Mouse (Mus musculus) MEL (cell line): ENCODE data around the gene Psmd3. TPM values are rescaled to one million over a fixed set of nuclear protein-coding genes. Genes with fewer than 3 reads are reported as not detected.

Experiments
- DNase-seq: peaks from one replicate; pipeline ENCODE4 v3.0.0; 2011; ENCODE audit warnings: low read depth, low spot score
- H3K27ac ChIP-seq: 2 replicates; pipeline ENCODE4 v1.5.1; 2012; ENCODE audit warnings: low read depth, mild to moderate bottlenecking, control low read depth, low read length, moderate library complexity; ENCODE audit not compliant: control insufficient read depth
- H3K27me3 ChIP-seq, 2 experiments: fragments of 150-350 bp in 1 of 2; sonication (generic) in 1 of 2; 2 replicates each; pipeline ENCODE4 v1.6.1; 2012; ENCODE audit warnings: low read length in 2 of 2, mild to moderate bottlenecking in 2 of 2, improper control_type of control experiment in 1 of 2, moderate library complexity in 1 of 2; ENCODE audit not compliant: insufficient read depth in 2 of 2, control insufficient read depth in 1 of 2
- H3K36me3 ChIP-seq, 2 experiments: 2 replicates each; pipeline ENCODE4 v1.6.1; 2012 to 2014; ENCODE audit warnings: low read length in 2 of 2, improper control_type of control experiment in 1 of 2, inconsistent platforms in 1 of 2, mild to moderate bottlenecking in 1 of 2; ENCODE audit not compliant: insufficient read depth in 2 of 2, control insufficient read depth in 1 of 2
- H3K4me1 ChIP-seq, 2 experiments: fragments of 150-350 bp in 1 of 2; sonication (generic) in 1 of 2; 2 replicates each; pipeline ENCODE4 v1.6.1; 2012; ENCODE audit warnings: low read length in 2 of 2, improper control_type of control experiment in 1 of 2, mild to moderate bottlenecking in 1 of 2; ENCODE audit not compliant: insufficient read depth in 2 of 2, control insufficient read depth in 1 of 2
- H3K4me3 ChIP-seq, 2 experiments: fragments of 150-350 bp in 1 of 2; sonication (generic) in 1 of 2; 2 replicates each; pipeline ENCODE4 v1.5.1; 2012; ENCODE audit warnings: low read depth in 2 of 2, low read length in 2 of 2, mild to moderate bottlenecking in 2 of 2, moderate library complexity in 2 of 2, control low read depth in 1 of 2, improper control_type of control experiment in 1 of 2; ENCODE audit not compliant: control insufficient read depth in 1 of 2, insufficient read depth in 1 of 2
- H3K79me2 ChIP-seq: 2 replicates; pipeline ENCODE4 v1.6.1; 2012; ENCODE audit warnings: mild to moderate bottlenecking, low read length, moderate library complexity; ENCODE audit not compliant: control insufficient read depth, poor library complexity, insufficient read depth
- H3K9ac ChIP-seq: 2 replicates; pipeline ENCODE4 v1.6.1; 2012; ENCODE audit warnings: low read depth, mild to moderate bottlenecking, control low read depth, low read length, moderate library complexity; ENCODE audit not compliant: control insufficient read depth, poor library complexity, severe bottlenecking
- H3K9me3 ChIP-seq: fragments of 150-350 bp; sonication (generic); replicated peaks from 2 replicates; pipeline ENCODE4 v1.6.1; 2012; ENCODE audit warnings: mild to moderate bottlenecking, low read length, improper control_type of control experiment, moderate library complexity; ENCODE audit not compliant: insufficient read depth
- BHLHE40 ChIP-seq: IDR thresholded peaks from 2 replicates; pipeline ENCODE4 v1.6.1; 2012; ENCODE audit warnings: low read depth, mild to moderate bottlenecking, inconsistent platforms, low read length, improper control_type of control experiment, borderline replicate concordance
- CHD2 ChIP-seq: IDR thresholded peaks from 2 replicates; pipeline ENCODE4 v1.6.1; 2011; ENCODE audit warnings: low read length, improper control_type of control experiment
- CTCF ChIP-seq, 3 experiments: IDR thresholded peaks in 2 of 3; conservative IDR thresholded peaks in 1 of 3; 2 replicates each; pipeline ENCODE4 v1.5.1; 2011 to 2012; ENCODE audit warnings: low read length in 3 of 3, low read depth in 2 of 3, mild to moderate bottlenecking in 2 of 3, improper control_type of control experiment in 1 of 3, inconsistent platforms in 1 of 3, mixed read lengths in 1 of 3, moderate library complexity in 1 of 3; ENCODE audit not compliant: control insufficient read depth in 1 of 3, insufficient read depth in 1 of 3, poor library complexity in 1 of 3, severe bottlenecking in 1 of 3
- E2F4 ChIP-seq: IDR thresholded peaks from 2 replicates; pipeline ENCODE4 v1.6.1; 2011; ENCODE audit warnings: low read depth, low read length, improper control_type of control experiment, borderline replicate concordance
- ELF1 ChIP-seq: IDR thresholded peaks from 2 replicates; pipeline ENCODE4 v1.6.1; 2014; ENCODE audit warnings: low read depth, mild to moderate bottlenecking, inconsistent platforms, low read length, improper control_type of control experiment, moderate library complexity
- EP300 ChIP-seq, 2 experiments: IDR thresholded peaks; 2 replicates each; pipeline ENCODE4 v1.6.1; 2011; ENCODE audit warnings: improper control_type of control experiment in 2 of 2, low read length in 2 of 2, low read depth in 1 of 2, mild to moderate bottlenecking in 1 of 2
- ETS1 ChIP-seq: IDR thresholded peaks from 2 replicates; pipeline ENCODE4 v1.6.1; 2012; ENCODE audit warnings: low read depth, mild to moderate bottlenecking, inconsistent platforms, low read length, improper control_type of control experiment, moderate library complexity
- GABPA ChIP-seq: IDR thresholded peaks from 2 replicates; pipeline ENCODE4 v1.6.1; 2012; ENCODE audit warnings: low read depth, mild to moderate bottlenecking, inconsistent platforms, low read length, improper control_type of control experiment, moderate library complexity
- GATA1 ChIP-seq: IDR thresholded peaks from 2 replicates; pipeline ENCODE4 v1.6.1; 2011; ENCODE audit warnings: low read depth, low read length, improper control_type of control experiment
- HCFC1 ChIP-seq: IDR thresholded peaks from 2 replicates; pipeline ENCODE4 v1.6.1; 2012; ENCODE audit warnings: low read depth, mild to moderate bottlenecking, inconsistent platforms, low read length, improper control_type of control experiment, moderate library complexity
- KAT2A ChIP-seq: conservative IDR thresholded peaks from 2 replicates; pipeline ENCODE4 v1.6.1; 2012; ENCODE audit warnings: low read depth, low read length, improper control_type of control experiment, inconsistent platforms
- MAFK ChIP-seq: IDR thresholded peaks from 2 replicates; pipeline ENCODE4 v1.6.1; 2011; ENCODE audit warnings: low read depth, mild to moderate bottlenecking, low read length, improper control_type of control experiment, borderline replicate concordance
- MAX ChIP-seq: IDR thresholded peaks from 2 replicates; pipeline ENCODE4 v1.6.1; 2011; ENCODE audit warnings: low read length, improper control_type of control experiment
- MAZ ChIP-seq: IDR thresholded peaks from 2 replicates; pipeline ENCODE4 v1.6.1; 2012; ENCODE audit warnings: low read depth, mild to moderate bottlenecking, inconsistent platforms, low read length, improper control_type of control experiment
- MEF2A ChIP-seq: IDR thresholded peaks from 2 replicates; pipeline ENCODE4 v1.6.1; 2014; ENCODE audit warnings: low read depth, mild to moderate bottlenecking, inconsistent platforms, low read length, improper control_type of control experiment; ENCODE audit not compliant: poor library complexity, insufficient replicate concordance, severe bottlenecking; ENCODE audit errors: extremely low read depth
- MXI1 ChIP-seq: IDR thresholded peaks from 2 replicates; pipeline ENCODE4 v1.6.1; 2011; ENCODE audit warnings: mild to moderate bottlenecking, low read depth, low read length, improper control_type of control experiment
- MYB ChIP-seq: IDR thresholded peaks from 2 replicates; pipeline ENCODE4 v1.6.1; 2011; ENCODE audit warnings: mild to moderate bottlenecking, low read depth, low read length, improper control_type of control experiment
- MYC ChIP-seq: IDR thresholded peaks from 2 replicates; pipeline ENCODE4 v1.6.1; 2011; ENCODE audit warnings: low read depth, mild to moderate bottlenecking, low read length, improper control_type of control experiment, moderate library complexity
- NELFE ChIP-seq: IDR thresholded peaks from 2 replicates; pipeline ENCODE4 v1.6.1; 2011; ENCODE audit warnings: low read depth, low read length, improper control_type of control experiment
- NRF1 ChIP-seq: IDR thresholded peaks from 2 replicates; pipeline ENCODE4 v1.6.1; 2014; ENCODE audit warnings: low read depth, mild to moderate bottlenecking, inconsistent platforms, low read length, improper control_type of control experiment, moderate library complexity; ENCODE audit not compliant: poor library complexity, insufficient read depth, severe bottlenecking
- POLR2A ChIP-seq, 2 experiments: IDR thresholded peaks; 2 replicates each; pipeline ENCODE4 v1.6.1; 2011 to 2012; ENCODE audit warnings: low read length in 2 of 2, mild to moderate bottlenecking in 2 of 2, control low read depth in 1 of 2, improper control_type of control experiment in 1 of 2, low read depth in 1 of 2, moderate library complexity in 1 of 2; ENCODE audit not compliant: control insufficient read depth in 1 of 2, insufficient read depth in 1 of 2, poor library complexity in 1 of 2
- POLR2AphosphoS2 ChIP-seq: IDR thresholded peaks from 2 replicates; pipeline ENCODE4 v1.6.1; 2011; ENCODE audit warnings: low read length, improper control_type of control experiment
- POLR2AphosphoS5 ChIP-seq: IDR thresholded peaks from 2 replicates; pipeline ENCODE4 v1.6.1; 2012; ENCODE audit warnings: low read depth, borderline replicate concordance, mild to moderate bottlenecking, inconsistent platforms, low read length, moderate library complexity, mixed read lengths
- RAD21 ChIP-seq: IDR thresholded peaks from 2 replicates; pipeline ENCODE4 v1.6.1; 2011; ENCODE audit warnings: mild to moderate bottlenecking, low read depth, low read length, improper control_type of control experiment
- SIN3A ChIP-seq: IDR thresholded peaks from 2 replicates; pipeline ENCODE4 v1.6.1; 2012; ENCODE audit warnings: low read length, improper control_type of control experiment, inconsistent platforms
- SMC3 ChIP-seq: IDR thresholded peaks from 2 replicates; pipeline ENCODE4 v1.6.1; 2011; ENCODE audit warnings: low read depth, low read length, improper control_type of control experiment
- TAL1 ChIP-seq: IDR thresholded peaks from 2 replicates; pipeline ENCODE4 v1.6.1; 2012; ENCODE audit warnings: mild to moderate bottlenecking, inconsistent platforms, low read length, moderate library complexity, mixed read lengths
- TBP ChIP-seq: IDR thresholded peaks from 2 replicates; pipeline ENCODE4 v1.8.0; 2011; ENCODE audit warnings: low read depth, low read length, improper control_type of control experiment
- TCF12 ChIP-seq: IDR thresholded peaks from 2 replicates; pipeline ENCODE4 v1.6.1; 2014; ENCODE audit warnings: low read depth, mild to moderate bottlenecking, inconsistent platforms, low read length, improper control_type of control experiment, moderate library complexity
- UBTF ChIP-seq: IDR thresholded peaks from 2 replicates; pipeline ENCODE4 v1.6.1; 2012; ENCODE audit warnings: low read depth, mild to moderate bottlenecking, inconsistent platforms, low read length, improper control_type of control experiment, moderate library complexity, borderline replicate concordance; ENCODE audit not compliant: insufficient read depth
- USF2 ChIP-seq, 2 experiments: IDR thresholded peaks; 2 replicates each; pipeline ENCODE4 v1.6.1; 2011 to 2012; ENCODE audit warnings: improper control_type of control experiment in 2 of 2, low read length in 2 of 2, borderline replicate concordance in 1 of 2, inconsistent platforms in 1 of 2, low read depth in 1 of 2, mild to moderate bottlenecking in 1 of 2; ENCODE audit not compliant: insufficient read depth in 1 of 2
- ZKSCAN1 ChIP-seq: IDR thresholded peaks from 2 replicates; pipeline ENCODE4 v1.6.1; 2012; ENCODE audit warnings: low read depth, mild to moderate bottlenecking, inconsistent platforms, low read length, improper control_type of control experiment, moderate library complexity
- ZNF384 ChIP-seq: IDR thresholded peaks from 2 replicates; pipeline ENCODE4 v1.6.1; 2012; ENCODE audit warnings: low read depth, mild to moderate bottlenecking, inconsistent platforms, low read length, improper control_type of control experiment
- polyA plus RNA-seq, 2 experiments: library from polyadenylated mRNA; stranded (reverse) in 1 of 2; unstranded in 1 of 2; fragments of >175 nt in 1 of 2; fragments of >200 nt in 1 of 2; gene quantifications; 2 replicates each; pipeline versions ENCODE4 v1.2.1 to v1.2.4; 2012; ENCODE audit warnings: low replicate concordance in 2 of 2, low read depth in 1 of 2; ENCODE audit not compliant: insufficient read length in 2 of 2, insufficient read depth in 1 of 2, missing spikeins in 1 of 2
- total RNA-seq: library from RNA; depleted of rRNA; stranded (reverse); fragments of 300-350 nt; gene quantifications from 2 replicates; pipeline ENCODE4 v1.2.3, GENCODE M21; 2012; rRNA removed

Gene Psmd3
- total RNA-seq (350 and 385 TPM in 2 replicates), polyA plus RNA-seq (100 to 1,000 TPM; 214 to 417 TPM)

GRCm38 (mm10) chr11:98681786-98682745 is at the start of gene Psmd3:
Gene Psmd3, plus strand, starts transcription at chr11:98682554.
- Histone ChIP-seq H3K36me3 (peaks cover 10 to 21% of the 10 kb centered on the region in 2 experiments), H3K4me3 (peak within 1 kb of the TSS; percentile 92 to 94), H3K27me3 (no peaks in the 10 kb centered on the region), H3K9me3 (no peaks in the 10 kb centered on the region), H3K9ac (peak within 1 kb of the TSS; percentile 89), H3K27ac (peak within 1 kb of the TSS; percentile 45), H3K4me1 (peaks cover 2 to 12% of the 10 kb centered on the region in 2 experiments), H3K79me2 (peaks cover 32% of the 10 kb centered on the region)
- DNase-seq = peak; percentile 99
- TF ChIP-seq UBTF = peak; percentile 100
- TF ChIP-seq HCFC1 = peak; percentile 99
- 0 out of 2 replicates have a peak, but pooled peaks have one; percentile 33 for TF ChIP-seq ZNF384
- TF ChIP-seq CTCF (IDR thresholded peaks at IDR 0.05 in 2 of 3, conservative IDR thresholded peaks at IDR 0.05 in 1 of 3; ENCODE audit: control insufficient read depth in 1 of 3, insufficient read depth in 1 of 3, low read depth in 2 of 3, low read length in 3 of 3, poor library complexity in 1 of 3, severe bottlenecking in 1 of 3) = peak; percentile 8 to 57 (median 17); a peak in 2 of 6 replicates
- TF ChIP-seq KAT2A = peak; percentile 95
- TF ChIP-seq NELFE = peak; percentile 96
- TF ChIP-seq BHLHE40 = peak; percentile 67; the same call in 1 of the 2 replicates
- TF ChIP-seq MYB = no peak
- peak; percentile 83 for TF ChIP-seq ETS1
- peak; percentile 27; the same call in 1 of the 2 replicates for TF ChIP-seq SMC3
- TF ChIP-seq POLR2AphosphoS2 = peak; percentile 85; the same call in 1 of the 2 replicates
- TF ChIP-seq MXI1 = peak; percentile 96
- TF ChIP-seq MEF2A = no peak
- TF ChIP-seq NRF1 = peak; percentile 53
- no peak for TF ChIP-seq GABPA
- peak; percentile 81 to 90 for TF ChIP-seq POLR2A (IDR thresholded peaks at IDR 0.05; ENCODE audit: control insufficient read depth in 1 of 2, insufficient read depth in 1 of 2, low read depth in 1 of 2, low read length in 2 of 2, poor library complexity in 1 of 2)
- TF ChIP-seq E2F4 = no peak; the same call in 1 of the 2 replicates
- peak; percentile 23 for TF ChIP-seq RAD21
- peak; percentile 10 to 58; a peak in 1 of 4 replicates for TF ChIP-seq EP300 (IDR thresholded peaks at IDR 0.05; ENCODE audit: low read depth in 1 of 2, low read length in 2 of 2)
- peak; percentile 79; the same call in 1 of the 2 replicates for TF ChIP-seq MYC
- TF ChIP-seq MAZ = peak; percentile 73; the same call in 1 of the 2 replicates
- no peak for TF ChIP-seq MAFK
- TF ChIP-seq USF2 (IDR thresholded peaks at IDR 0.05; ENCODE audit: borderline replicate concordance in 1 of 2, insufficient read depth in 1 of 2, low read depth in 1 of 2, low read length in 2 of 2) = no peak
- peak; percentile 55; the same call in 1 of the 2 replicates for TF ChIP-seq MAX
- TF ChIP-seq SIN3A = peak; percentile 100
- TF ChIP-seq ZKSCAN1 = no peak
- TF ChIP-seq GATA1 = peak; percentile 84
- TF ChIP-seq CHD2 = peak; percentile 95
- TF ChIP-seq POLR2AphosphoS5 = no peak
- peak; percentile 94 for TF ChIP-seq ELF1
- peak; percentile 94 for TF ChIP-seq TBP
- TF ChIP-seq TAL1 = no peak
- peak; percentile 88 for TF ChIP-seq TCF12
